Mouse (Mus musculus) thymus, postnatal 4 days (tissue): ENCODE measurements around the gene Dmac2.
"Not testable (repeated sequence)": the region's sequence is repeated elsewhere in the genome, so short reads cannot be mapped to it uniquely, and the experiment has no call there.

ENCODE experiments used
- DNase-seq: peaks from one replicate; pipeline ENCODE4 v3.0.0; 2021

Gene Dmac2

DNA sequence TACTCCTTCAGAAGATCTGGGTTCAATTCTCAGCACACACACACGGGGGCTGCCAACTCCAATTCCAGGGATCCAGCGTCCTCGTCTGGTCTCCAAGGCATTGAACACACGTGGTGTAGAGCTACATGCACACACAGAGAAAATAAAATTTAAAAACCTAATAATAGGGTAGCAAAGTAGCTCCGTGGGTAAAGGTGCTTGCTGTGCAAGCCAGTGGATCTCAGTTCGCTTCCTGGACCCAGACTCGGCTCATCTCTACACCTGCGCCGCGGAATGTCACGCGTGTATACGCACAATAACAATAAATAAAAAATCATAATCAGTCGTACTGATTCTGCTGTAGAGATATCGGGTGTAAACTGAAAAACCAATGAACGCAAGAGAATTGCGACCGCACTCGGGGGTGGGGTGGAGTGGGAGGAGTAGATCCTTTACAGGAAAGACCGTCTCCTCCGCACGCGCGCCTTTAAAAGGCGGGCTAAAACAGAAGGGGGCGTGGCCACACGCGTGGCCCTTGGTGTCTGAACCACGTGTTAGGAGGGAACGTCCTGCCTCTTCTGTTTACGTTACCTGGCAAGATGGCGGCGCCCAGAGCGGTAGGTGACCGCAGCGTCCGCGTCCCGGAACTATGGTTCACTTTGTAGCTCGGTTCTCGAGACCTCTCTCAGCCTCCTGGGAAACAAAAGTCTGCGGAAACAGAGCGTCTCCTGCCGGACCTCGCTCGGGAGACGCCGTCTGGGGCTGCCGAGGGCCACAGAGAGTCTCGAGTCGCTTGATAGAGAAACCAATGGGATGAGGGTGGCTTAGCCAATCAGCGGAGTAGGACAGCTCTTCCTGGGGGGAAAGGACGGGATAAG lies at the start of gene Dmac2:
Gene Dmac2 (plus strand): TSS at position 550 of the 857 bp plus-strand sequence.
- peak; percentile 96 for DNase-seq

DNA sequence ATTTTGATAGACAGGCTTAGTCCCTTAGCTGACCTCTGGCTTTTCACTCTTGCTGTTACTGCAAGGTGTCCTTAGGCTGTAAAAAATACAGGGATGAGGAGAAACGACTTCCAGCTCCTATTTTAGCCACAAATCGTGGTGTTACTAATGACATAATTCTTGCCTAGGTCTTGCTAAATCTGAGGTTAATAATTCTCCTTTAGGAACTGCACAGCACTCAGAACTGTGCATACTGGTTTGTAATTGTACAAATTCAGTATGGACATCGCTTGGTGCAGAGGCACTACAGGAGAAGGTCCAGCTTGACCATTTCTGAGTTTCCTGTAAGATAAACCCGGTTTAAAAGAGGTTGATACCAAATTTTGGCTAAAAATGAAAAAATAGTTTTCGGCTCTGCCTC lies 45.4 kb upstream of the Dmac2 start:
- not testable (repeated sequence) for DNase-seq

DNA sequence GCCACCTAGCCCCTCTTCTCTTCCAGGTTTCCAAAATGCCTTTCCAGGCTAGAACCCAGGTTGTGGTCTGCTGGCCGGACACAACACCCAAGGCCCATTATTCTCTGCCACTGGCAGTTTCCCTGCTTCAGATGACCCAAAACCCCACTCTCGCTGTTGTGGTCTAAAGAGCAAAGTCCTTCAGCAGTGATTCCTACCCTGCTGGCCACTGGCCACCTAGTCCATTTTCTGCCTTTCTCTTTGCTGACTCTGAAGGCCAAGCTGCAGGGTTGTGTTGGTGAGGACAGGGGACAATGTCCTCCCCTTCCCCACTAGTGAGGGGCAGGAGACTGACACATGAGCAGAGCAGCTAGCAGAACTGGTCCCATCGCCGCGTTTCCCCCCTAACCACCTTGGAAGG lies 44.1 kb upstream of the Dmac2 start:
- DNase-seq: no peak

DNA sequence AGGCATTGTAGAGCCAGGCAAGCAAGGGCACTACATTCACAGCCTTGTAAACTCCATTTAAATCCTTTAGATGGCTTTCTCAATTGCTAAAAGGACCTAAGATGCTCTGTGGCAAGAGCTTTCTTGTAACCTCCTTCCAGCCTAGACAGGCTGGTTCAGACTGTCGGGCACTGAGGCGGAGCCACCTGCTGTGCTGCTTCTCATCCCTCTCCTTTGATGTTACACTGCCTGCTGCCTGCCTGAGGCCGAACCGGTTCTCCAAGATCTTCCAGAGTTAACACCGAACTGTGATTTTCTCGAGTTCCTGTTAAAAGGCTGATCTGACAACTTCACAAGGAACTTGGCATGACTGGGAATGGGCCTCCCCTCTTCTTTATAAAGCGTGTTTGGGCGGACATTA lies 43.3 kb upstream of the Dmac2 start:
- DNase-seq: peak; percentile 50

DNA sequence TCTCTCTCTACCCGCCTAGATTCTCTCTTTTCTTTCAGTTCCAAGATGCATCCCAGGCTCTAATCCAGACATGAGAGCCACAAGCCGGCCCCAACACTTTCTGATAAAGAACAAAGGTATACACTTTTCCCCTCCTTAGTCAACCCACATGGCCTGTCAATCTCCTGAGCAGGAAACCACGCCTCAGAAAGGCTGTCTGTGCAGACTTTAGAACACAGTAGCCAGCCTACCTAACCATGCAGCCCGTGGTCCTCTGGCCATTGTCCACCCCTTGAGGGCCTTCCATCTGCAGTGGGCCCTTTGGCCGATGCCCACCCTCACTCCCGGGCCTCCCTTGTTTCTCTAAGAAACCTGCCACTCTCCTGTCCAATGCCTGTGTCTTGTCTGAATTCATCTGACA lies 42.9 kb upstream of the Dmac2 start:
- peak; percentile 42 for DNase-seq

DNA sequence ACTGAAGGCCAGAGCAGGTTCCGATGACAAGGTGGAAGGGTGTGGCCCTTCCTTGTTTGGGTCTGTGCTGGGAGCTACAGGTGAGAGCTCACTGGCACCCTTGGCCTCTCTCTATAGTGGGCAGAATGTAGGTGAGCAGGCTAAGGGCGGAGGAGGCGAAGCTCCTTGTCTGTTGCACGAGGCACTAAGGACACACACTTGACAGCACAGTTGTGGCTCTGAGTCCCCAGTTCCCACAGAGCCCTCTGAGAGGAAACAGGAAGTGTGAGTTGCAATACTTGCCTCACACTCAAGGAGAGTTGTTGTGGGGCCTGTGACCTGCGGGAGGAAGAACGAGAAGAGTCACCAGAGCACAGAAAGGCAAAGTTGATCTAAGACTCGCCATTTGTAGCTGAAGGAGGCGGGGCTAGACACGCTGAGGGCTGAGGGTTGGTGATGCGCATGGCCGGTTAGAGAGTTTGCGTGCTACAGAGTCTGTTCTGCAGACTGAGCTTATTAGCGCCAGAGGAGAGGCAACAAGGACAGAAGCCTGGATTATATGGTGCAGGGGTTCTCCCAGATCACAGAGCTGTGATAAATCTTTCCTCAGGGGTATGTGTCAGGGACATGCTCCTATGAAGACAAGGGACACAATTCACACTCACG lies 42.3 kb upstream of the Dmac2 start:
- DNase-seq: peak; percentile 54

DNA sequence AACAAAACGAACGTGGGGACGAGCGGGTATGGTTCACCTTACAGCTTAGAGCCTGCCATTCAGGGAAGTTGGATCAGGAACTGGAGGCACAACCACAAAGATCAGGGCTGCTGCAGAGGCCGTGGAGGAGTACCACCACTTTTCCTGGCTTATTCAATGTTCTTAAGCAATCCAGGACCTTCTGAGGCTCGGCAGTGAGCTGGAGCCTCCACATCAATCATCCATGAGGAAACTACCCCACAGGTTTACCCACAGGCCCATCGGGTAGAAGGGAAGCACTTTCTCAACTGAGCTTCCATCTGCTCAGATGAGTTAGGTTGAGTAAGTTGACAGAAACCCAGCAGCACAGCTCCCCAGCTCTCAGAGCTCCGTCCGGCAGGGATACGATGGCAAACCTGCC lies 39.8 kb upstream of the Dmac2 start:
- DNase-seq: no peak

DNA sequence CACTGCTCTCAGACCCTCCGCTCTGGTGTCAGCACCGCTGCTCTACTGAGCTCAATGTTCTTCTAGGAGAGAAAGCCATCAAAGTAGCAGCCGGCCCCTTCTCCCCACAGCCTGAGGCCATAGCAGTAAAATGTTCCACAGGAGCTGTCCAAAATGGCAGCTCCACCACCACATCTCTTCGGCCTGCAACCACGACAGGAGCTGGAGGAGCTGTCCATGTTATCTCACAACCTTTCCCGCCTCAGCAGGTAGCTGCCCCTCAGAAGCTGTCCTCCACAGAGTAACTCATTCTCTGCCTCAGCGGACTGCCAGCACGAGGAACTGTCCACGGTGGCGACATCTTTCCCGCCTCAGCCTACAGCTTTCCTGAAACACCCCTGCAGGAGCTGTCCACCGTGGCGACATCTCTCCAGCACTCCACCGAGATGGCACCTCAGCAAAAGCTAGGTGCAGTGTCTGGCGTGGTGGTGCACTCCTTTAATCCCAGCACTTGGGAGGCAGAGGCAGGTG lies 36.9 kb upstream of the Dmac2 start:
- DNase-seq: no peak

DNA sequence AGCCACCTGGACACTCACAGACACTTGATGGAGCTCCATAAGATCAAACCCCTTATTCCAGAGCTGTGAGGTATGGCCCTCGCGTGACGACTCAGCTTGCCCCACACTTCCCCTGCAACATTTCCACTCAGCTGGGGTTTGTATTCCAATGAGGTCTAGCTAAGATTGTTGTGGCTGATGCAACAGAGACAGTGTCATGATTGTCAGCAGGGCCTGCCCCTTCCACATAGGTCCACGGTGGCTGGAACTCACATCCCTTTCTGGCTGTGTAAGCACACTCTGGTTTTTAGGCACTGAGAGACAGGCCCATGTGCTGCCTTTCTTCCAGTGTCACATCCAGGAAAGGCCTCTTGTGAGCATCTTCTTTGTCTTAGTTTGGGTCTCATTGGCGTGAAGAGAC lies 34.6 kb upstream of the Dmac2 start:
- DNase-seq: no peak

DNA sequence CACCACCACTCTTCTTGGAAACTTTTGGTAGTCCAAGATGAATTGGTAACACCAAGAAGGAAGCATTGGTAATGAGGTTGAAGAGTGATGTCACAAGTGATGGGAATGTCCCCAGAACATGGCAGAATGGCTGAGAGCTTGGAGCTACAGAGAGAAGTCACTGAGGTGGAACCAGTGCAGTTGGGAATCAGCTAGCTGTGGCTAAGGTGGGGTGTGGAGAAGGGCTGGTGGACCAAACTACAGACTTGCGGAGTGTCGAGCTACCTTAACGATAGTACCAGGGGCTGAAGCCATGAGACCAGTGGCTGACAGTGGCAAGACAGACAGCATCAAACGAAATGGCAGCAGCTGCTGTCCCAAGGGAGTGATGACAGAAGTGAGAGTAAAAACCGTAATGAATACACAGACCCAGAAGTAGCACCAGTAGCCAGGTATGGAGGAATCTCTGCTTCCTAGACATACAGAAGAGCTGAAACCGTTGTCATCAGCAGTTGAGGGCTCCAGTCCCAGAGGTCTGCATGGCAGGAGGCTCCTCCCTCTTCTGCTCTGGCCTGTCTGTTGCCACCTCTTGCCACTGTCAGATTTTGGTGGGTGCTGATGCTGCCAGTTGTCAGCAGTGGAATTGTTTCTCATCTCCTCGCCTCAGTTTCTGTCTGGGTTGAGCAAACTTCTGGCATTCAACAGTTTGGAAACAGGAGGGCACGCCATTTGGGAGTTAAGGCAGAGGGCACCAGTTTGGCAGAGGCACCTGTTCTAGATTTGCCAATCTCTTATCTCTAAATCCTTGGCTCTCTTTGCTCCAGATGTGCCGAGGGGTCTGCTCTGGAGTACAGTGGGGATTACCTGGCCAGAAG lies 33.6 kb upstream of the Dmac2 start:
- no peak for DNase-seq

DNA sequence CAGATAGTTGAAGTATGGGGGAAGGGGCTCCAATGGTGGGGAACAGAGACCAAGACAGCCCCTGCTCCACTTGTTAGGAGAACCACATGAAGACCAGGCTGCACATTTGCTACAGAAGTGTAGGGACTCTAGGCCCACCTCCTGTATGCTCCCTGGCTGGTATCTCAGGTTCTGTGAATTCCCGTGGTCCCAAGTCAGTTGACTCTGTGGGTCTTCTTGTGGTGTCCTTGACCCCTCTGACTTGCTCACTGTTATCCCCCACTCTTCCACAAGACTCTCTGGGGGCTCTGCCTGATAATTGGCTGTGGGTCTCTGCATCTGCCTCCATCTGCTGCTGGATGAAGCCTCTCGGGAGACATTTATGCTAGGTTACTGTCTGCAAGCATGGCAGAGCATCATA lies 28.0 kb upstream of the Dmac2 start:
- DNase-seq: no peak

DNA sequence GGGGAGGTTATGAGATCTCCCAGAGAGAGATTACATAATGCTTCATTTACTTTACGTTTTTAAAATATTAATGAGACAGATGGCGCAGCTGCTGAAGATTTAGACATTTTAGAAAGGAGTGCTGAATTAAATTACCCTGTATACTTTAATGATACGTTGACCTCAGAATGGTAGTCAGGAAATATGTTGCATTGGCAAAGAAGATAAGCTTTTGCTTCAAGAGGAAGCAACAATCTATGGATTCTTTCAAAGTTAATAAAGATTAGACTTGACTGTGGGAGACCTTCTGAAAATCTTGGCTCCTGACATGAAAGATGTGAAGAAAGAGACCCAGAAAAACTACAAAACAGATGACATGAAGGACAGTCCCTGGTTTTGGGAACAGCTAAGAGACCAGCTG lies 25.4 kb upstream of the Dmac2 start:
- no peak for DNase-seq

DNA sequence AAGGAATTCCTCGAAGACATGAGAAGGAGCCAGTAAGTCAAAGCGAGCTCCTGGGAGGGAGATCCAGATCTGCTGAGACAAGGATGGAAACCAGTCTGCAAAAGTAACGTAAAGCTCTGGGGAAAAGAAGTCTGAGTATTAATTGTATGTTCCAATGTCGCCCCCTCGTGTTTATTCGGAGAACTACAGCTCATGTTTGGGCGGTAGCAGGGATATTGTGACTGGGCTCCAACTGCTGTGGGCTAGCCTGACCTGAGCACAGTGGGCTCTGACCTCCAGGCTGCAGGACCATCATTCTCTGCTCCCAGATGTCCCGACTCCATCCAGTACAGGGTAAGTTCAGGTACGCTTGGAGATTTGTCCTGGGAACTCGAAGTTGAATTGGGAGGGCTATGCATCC lies 19.6 kb upstream of the Dmac2 start:
- DNase-seq: peak; percentile 84

DNA sequence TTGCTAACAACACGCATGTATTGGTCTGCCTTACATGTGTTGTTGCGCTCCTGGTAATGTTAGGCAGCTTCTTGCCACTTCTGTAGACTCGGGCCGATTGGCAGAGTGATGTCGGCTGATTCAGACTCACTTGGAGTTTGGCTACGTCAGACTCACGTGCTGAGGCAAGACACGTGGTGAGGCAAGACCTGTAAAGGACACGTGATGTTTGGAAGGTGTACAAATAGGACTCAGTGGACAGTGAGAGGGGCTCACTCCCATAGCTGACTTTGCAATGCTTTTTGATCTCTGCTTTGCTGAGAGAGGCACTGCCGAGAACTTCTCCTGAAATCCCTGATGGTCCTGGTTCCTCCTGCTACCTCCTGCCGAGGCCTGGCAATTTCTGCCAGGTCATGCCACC lies 18.5 kb upstream of the Dmac2 start:
- no peak for DNase-seq

DNA sequence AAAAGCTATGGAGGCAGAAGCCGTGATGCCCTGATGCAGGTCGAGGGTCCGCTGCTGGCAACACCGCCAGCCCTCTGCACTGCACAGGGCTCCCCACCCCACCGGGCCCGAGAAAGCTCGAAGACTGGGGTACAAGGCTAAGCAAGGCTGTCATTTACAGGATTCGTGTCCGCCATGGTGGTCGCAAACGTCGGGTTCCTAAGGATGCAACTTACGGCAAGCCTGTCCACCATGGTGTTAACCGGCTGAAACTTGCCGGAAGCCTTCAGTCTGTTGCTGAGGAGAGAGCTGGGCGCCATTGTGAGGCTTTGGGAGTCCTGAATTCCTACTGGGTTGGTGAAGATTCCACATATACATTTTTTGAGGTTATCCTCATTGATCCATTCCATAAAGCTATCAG lies 17.9 kb upstream of the Dmac2 start:
- no peak for DNase-seq

DNA sequence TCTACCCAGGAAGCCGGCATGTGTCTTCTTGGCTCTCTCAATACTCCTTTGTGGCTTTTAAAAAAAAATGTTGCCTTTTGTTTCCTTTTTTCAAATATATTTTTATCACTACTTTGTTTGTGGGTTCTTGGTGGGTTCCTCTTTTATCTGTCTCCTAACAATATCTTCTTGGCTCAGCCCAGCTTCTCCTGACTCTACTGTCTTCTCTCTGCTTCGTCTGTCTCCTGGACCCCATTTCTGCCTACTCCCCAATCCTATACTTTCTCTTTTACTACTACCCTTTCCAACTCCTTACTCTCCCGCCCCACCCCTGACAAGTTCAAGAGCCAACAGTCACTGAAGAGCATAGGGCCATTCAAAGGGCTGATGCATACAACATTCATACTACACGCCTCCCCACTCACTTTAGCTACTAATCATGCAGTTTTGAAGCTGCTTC lies 12.6 kb upstream of the Dmac2 start:
- DNase-seq: no peak

DNA sequence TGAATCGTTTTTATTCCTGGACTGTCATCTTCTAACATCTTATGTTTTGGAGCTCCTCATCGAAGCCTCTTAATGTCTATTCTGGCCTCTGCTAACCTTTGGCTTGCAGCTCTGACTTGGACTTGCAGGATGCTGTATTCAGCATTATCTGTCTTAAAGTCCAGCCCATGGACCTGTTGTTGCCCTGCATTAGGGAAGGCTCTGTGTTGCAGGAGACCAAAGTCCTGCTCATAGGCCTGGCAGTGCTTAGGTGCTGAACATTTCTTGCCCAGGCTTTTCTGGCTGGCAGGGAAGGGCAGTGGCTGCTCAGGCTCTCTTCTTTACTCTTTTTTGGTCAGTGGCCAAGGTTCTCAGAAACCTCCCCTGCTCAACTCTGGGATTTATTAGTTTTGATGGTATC lies 12.0 kb upstream of the Dmac2 start:
- DNase-seq: no peak

DNA sequence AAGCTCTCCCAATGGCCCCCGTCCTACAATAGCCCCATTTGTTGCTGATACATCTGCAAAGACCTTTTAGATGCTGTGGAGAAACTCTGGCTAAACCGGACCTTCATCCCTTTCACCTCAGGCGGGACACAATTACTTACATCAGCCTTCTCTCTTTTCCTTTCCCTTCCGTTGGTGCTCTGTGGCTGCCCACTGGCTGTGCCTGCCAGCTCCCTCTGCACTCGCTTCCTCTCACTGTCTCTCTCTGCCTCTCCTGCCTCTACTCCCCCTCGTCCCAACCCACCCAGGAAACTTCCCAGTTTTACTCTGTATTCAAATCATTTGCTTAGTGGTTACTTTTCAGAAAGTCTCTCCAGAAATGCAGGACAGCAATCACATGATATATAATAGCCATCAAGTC lies 9.2 kb upstream of the Dmac2 start:
- DNase-seq: no peak

DNA sequence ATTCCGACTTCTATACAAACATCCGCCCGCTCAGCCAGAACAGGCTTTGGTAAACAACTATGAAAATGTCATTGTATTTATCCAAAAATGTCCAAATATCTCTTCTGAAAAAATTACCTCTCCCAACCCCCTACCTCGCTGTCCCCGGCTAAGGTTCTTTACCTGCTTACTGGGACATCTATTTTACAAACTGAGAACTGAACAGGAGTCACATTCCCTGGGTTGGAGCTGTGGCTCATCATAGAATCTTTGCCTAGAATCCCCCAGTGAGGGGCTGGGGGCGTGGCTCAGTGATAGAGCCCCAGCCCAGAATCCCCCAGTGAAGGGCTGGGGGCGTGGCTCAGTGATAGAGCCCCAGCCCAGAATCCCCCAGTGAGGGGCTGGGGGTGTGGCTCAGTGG lies 7.7 kb upstream of the Dmac2 start:
- no peak for DNase-seq

DNA sequence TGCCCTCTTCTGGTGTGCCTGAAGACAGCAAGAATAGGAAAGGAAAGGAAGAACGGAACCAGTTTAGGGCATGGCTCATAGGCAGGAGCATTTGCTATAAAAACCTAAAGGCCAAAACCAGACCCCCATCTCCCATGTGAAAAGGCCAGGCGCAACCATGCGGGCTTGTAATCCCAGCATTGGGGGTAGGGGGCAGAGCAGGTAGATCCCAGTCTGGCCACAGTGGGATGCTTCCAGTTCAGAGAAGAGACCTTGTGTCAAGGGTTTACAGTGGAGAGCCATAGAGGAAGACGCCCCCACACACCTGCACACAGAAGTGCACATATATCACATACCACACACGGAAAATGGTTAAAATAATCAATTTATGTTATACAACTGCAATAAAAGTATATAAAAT lies 5.1 kb upstream of the Dmac2 start:
- no peak for DNase-seq

DNA sequence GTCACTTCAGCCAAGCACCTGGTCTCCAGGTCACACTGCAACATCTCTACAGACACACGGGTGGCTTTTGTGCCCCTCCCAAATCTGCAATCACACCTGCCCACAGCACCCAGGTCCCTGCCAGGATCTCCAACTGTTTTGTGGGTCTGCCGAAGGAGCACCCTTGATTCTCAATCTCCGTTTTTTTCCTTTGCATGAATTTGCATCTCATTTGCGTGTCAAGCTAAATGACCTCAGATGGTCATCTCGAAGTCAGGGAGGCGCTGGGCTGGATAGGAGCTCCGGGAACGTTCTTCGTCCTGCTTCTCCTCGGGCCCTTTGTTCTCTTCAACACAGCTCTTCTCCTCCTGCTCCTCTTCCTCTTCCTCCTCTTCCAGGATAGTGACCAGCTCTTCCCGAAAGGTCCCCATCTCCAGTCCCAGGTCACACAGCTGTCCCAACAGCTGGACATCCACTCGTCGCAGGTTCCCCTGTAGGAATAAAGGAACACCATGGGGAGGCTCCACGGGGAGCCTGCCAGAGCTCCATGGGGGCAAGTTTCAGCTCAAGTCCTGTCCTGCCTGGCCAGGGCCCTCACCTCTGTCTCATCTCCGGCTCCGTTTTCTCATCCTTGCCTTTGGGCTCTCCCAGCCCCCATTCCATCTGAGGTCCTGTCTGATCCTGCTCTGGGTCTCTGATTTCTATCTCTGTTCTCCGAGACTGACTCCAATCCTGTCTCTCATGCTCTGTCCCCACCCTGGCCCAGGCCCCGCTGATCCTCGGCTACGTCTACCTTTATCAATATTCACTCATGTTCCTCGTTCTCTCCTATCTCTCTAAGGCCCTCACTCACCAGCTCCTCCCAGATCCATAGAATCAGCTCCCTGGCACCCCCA lies 4.1 kb upstream of the Dmac2 start:
- DNase-seq: no peak

DNA sequence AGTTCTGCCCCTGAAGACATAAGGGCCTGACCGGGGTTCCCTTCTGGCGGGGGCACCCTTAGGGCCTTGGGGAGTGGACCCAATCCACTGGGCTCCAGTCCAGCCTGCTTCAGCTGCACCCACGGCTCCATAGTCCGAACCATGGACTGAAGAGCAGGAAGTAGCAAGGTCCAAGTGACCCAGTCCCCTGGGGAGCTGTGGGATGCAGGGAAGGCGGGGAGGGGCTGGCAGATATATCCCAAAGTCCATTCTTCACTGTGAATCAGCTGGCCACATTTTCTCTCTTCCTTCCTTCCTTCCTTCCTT lies 3.6 kb upstream of the Dmac2 start, which contains the start of gene Erich4:
Gene Erich4 (minus strand): TSS at position 187 of the 306 bp plus-strand sequence.
- no peak for DNase-seq
